Mouse (Mus musculus): ENCODE data around the gene Ddx39. TPM values are rescaled to one million over a fixed set of nuclear protein-coding genes. Genes with fewer than 3 reads are reported as not detected.
A peak's percentile ranks its signal among the peaks of the same experiment; 100 is the strongest.

Gene Ddx39
- polyA plus RNA-seq, 1 experiment from 2014 or later: 110 TPM

- Histone ChIP-seq H3K36me3 (ENCODE audit: insufficient read depth, low read length) (no peaks in the 10 kb centered on the region), H3K4me2 (ENCODE audit: low read length) (no peak overlapping the region), H3K9me3 (replicated peaks; ENCODE audit: low read length) (no peaks in the 10 kb centered on the region), H3K4me1 (replicated peaks; ENCODE audit: insufficient read depth, low read length) (peaks cover 15% of the 10 kb centered on the region), H3K9ac (ENCODE audit: low read depth, low read length) (no peak overlapping the region), H3K27me3 (ENCODE audit: insufficient read depth, low read length) (no peaks in the 10 kb centered on the region), H3K4me3 (replicated peaks; ENCODE audit: low read depth, low read length) (no peak overlapping the region), H3K27ac (no peak overlapping the region)
- TF ChIP-seq CTCF (IDR thresholded peaks at IDR 0.05; ENCODE audit: low read depth): no peak
- WGBS: 92% methylated on average over 6 of the region's 6 CpGs
- ATAC-seq (replicated peaks; ENCODE audit: low FRiP score, low read depth): no peak
- no peak for DNase-seq (ENCODE audit: low spot score)
These were observed 28.0 kb downstream of the Ddx39 start for GRCm38 (mm10) chr8:83742968-83743367.

GRCm38 (mm10) chr8:83744070-83744469 lies 29.1 kb downstream of the Ddx39 start:
- no peaks in the 10 kb centered on the region for H3K36me3 ChIP-seq (ENCODE audit: insufficient read depth, low read length)
- peaks cover 12% of the 10 kb centered on the region; the same call in 1 of the 2 replicates for H3K4me1 ChIP-seq (replicated peaks; ENCODE audit: insufficient read depth, low read length)
- H3K27ac ChIP-seq: no peak overlapping the region
- no peak for TF ChIP-seq CTCF (IDR thresholded peaks at IDR 0.05; ENCODE audit: low read depth)
- no peaks in the 10 kb centered on the region for H3K9me3 ChIP-seq (replicated peaks; ENCODE audit: low read length)
- H3K4me3 ChIP-seq (replicated peaks; ENCODE audit: low read depth, low read length): no peak overlapping the region
- 75% methylated on average over 4 of the region's 4 CpGs for WGBS
- no peaks in the 10 kb centered on the region for H3K27me3 ChIP-seq (ENCODE audit: insufficient read depth, low read length)
- H3K4me2 ChIP-seq (ENCODE audit: low read length): no peak overlapping the region
- ATAC-seq (replicated peaks; ENCODE audit: low FRiP score, low read depth) (no peak), DNase-seq (ENCODE audit: low spot score) (no peak)
- no peak overlapping the region for H3K9ac ChIP-seq (ENCODE audit: low read depth, low read length)

GRCm38 (mm10) chr8:83747661-83748346 lies 32.8 kb downstream of the Ddx39 start:
- H3K9me3 ChIP-seq (replicated peaks; ENCODE audit: low read length): no peaks in the 10 kb centered on the region
- H3K4me1 ChIP-seq (replicated peaks; ENCODE audit: insufficient read depth, low read length): 0 out of 2 replicates have a peak, but pooled peaks cover 5% of the 10 kb centered on the region
- ATAC-seq (replicated peaks; ENCODE audit: low FRiP score, low read depth) (peak; percentile 70), DNase-seq (ENCODE audit: low spot score) (peak; percentile 81)
- TF ChIP-seq CTCF (IDR thresholded peaks at IDR 0.05; ENCODE audit: low read depth): no peak
- peak overlapping the region; percentile 71 for H3K27ac ChIP-seq
- peak overlapping the region; percentile 62 for H3K4me2 ChIP-seq (ENCODE audit: low read length)
- 2% methylated on average over 27 of the region's 28 CpGs for WGBS
- H3K4me3 ChIP-seq (replicated peaks; ENCODE audit: low read depth, low read length): peak overlapping the region; percentile 3; the same call in 1 of the 2 replicates
- no peaks in the 10 kb centered on the region for H3K27me3 ChIP-seq (ENCODE audit: insufficient read depth, low read length)
- peak overlapping the region; percentile 15; the same call in 1 of the 2 replicates for H3K9ac ChIP-seq (ENCODE audit: low read depth, low read length)
- no peaks in the 10 kb centered on the region for H3K36me3 ChIP-seq (ENCODE audit: insufficient read depth, low read length)

- H3K4me2 ChIP-seq (ENCODE audit: low read length): no peak overlapping the region
- no peak overlapping the region for H3K4me3 ChIP-seq (replicated peaks; ENCODE audit: low read depth, low read length)
- peak overlapping the region; percentile 71 for H3K27ac ChIP-seq
- H3K27me3 ChIP-seq (ENCODE audit: insufficient read depth, low read length): no peaks in the 10 kb centered on the region
- ATAC-seq (replicated peaks; ENCODE audit: low FRiP score, low read depth) (0 out of 2 replicates have a peak, but pooled peaks have one; percentile 9), DNase-seq (ENCODE audit: low spot score) (peak; percentile 49)
- H3K36me3 ChIP-seq (ENCODE audit: insufficient read depth, low read length): no peaks in the 10 kb centered on the region
- no peak overlapping the region for H3K9ac ChIP-seq (ENCODE audit: low read depth, low read length)
- 0 out of 2 replicates have a peak, but pooled peaks cover 5% of the 10 kb centered on the region for H3K4me1 ChIP-seq (replicated peaks; ENCODE audit: insufficient read depth, low read length)
- H3K9me3 ChIP-seq (replicated peaks; ENCODE audit: low read length): no peaks in the 10 kb centered on the region
- 41% methylated on average over 3 of the region's 3 CpGs for WGBS
- TF ChIP-seq CTCF (IDR thresholded peaks at IDR 0.05; ENCODE audit: low read depth): no peak
These were observed 33.7 kb downstream of the Ddx39 start for GRCm38 (mm10) chr8:83748708-83749107.

- 75% methylated on average over 9 of the region's 9 CpGs for WGBS
- Histone ChIP-seq H3K4me3 (replicated peaks; ENCODE audit: low read depth, low read length) (no peak overlapping the region), H3K27ac (peak overlapping the region; percentile 71; the same call in 1 of the 2 replicates), H3K4me1 (replicated peaks; ENCODE audit: insufficient read depth, low read length) (0 out of 2 replicates have a peak, but pooled peaks cover 5% of the 10 kb centered on the region), H3K4me2 (ENCODE audit: low read length) (no peak overlapping the region), H3K36me3 (ENCODE audit: insufficient read depth, low read length) (no peaks in the 10 kb centered on the region), H3K9me3 (replicated peaks; ENCODE audit: low read length) (no peaks in the 10 kb centered on the region), H3K27me3 (ENCODE audit: insufficient read depth, low read length) (no peaks in the 10 kb centered on the region), H3K9ac (ENCODE audit: low read depth, low read length) (no peak overlapping the region)
- ATAC-seq (replicated peaks; ENCODE audit: low FRiP score, low read depth): no peak
- TF ChIP-seq CTCF (IDR thresholded peaks at IDR 0.05; ENCODE audit: low read depth): no peak
- DNase-seq (ENCODE audit: low spot score): no peak
These were observed 34.3 kb downstream of the Ddx39 start for GRCm38 (mm10) chr8:83749265-83749664.

- H3K4me1 ChIP-seq (replicated peaks; ENCODE audit: insufficient read depth, low read length): no peaks in the 10 kb centered on the region
- no peak for ATAC-seq (replicated peaks; ENCODE audit: low FRiP score, low read depth)
- H3K27ac ChIP-seq: no peak overlapping the region
- no peaks in the 10 kb centered on the region for H3K9me3 ChIP-seq (replicated peaks; ENCODE audit: low read length)
- 50% methylated on average over 3 of the region's 3 CpGs for WGBS
- peak; percentile 45; the same call in 1 of the 2 replicates for TF ChIP-seq CTCF (IDR thresholded peaks at IDR 0.05; ENCODE audit: low read depth)
- H3K27me3 ChIP-seq (ENCODE audit: insufficient read depth, low read length): no peaks in the 10 kb centered on the region
- no peak overlapping the region for H3K4me3 ChIP-seq (replicated peaks; ENCODE audit: low read depth, low read length)
- no peak for DNase-seq (ENCODE audit: low spot score)
- no peaks in the 10 kb centered on the region for H3K36me3 ChIP-seq (ENCODE audit: insufficient read depth, low read length)
- no peak overlapping the region for H3K9ac ChIP-seq (ENCODE audit: low read depth, low read length)
- H3K4me2 ChIP-seq (ENCODE audit: low read length): no peak overlapping the region
These were observed 39.2 kb downstream of the Ddx39 start for GRCm38 (mm10) chr8:83754149-83754548.

Measured in kidney, postnatal 0 days (tissue).